ENCODE assay signal across 8 mouse cellular contexts in genomic region chr12:84038691-84039111, GRCm38 (mm10). TPM values are rescaled to one million over a fixed set of nuclear protein-coding genes. Genes with fewer than 3 reads are reported as not detected.
DNase-seq lines count a peak whose midpoint lies in the region; ATAC-seq and TF ChIP-seq lines count a peak whose summit lies in the region.
"Not testable (repeated sequence)": the region's sequence is repeated elsewhere in the genome, so short reads cannot be mapped to it uniquely, and the experiment has no call there.
"Had no signal": no experiment of that assay in that cellular context is flagged by ENCODE, and none has a peak within 500 bp of the region (broad histone marks: within the 10 kb centered on the region; RNA-seq: fewer than 3 reads in every experiment).

TSS of gene Gm49366 (plus strand) at chr12:84038935.

- peak within 1 kb of the TSS; percentile 15; the same call in 1 of the 2 replicates for H3K9ac ChIP-seq in embryonic facial prominence, embryonic 15.5 days
- peak within 1 kb of the TSS; percentile 79 for H3K9ac ChIP-seq in heart, embryonic 13.5 days
- peak within 1 kb of the TSS; percentile 52 for H3K9ac ChIP-seq in limb, embryonic 11.5 days (ENCODE audit: low read length)

- not testable (repeated sequence) for TF ChIP-seq CTCF in brain, embryonic 14.5 days (IDR thresholded peaks at IDR 0.05; ENCODE audit: borderline replicate concordance, extremely low read depth, insufficient read depth, insufficient read length)

- not testable (repeated sequence) for H3K27me3 ChIP-seq in embryonic facial prominence, embryonic 15.5 days; heart, embryonic 13.5 days (replicated peaks); limb, embryonic 11.5 days (ENCODE audit: control insufficient read depth, insufficient read depth, low read length)

- not testable (repeated sequence) for H3K27ac ChIP-seq in embryonic facial prominence, embryonic 15.5 days (replicated peaks); heart, embryonic 13.5 days (replicated peaks); limb, embryonic 11.5 days (replicated peaks; ENCODE audit: low read depth, low read length)

- peak; percentile 47; the same call in 1 of the 2 replicates for ATAC-seq in embryonic facial prominence, embryonic 15.5 days (ENCODE audit: insufficient number of reproducible peaks, low FRiP score, low TSS enrichment, low read depth)
- ATAC-seq in heart, embryonic 13.5 days (ENCODE audit: extremely low read depth, insufficient number of reproducible peaks, low FRiP score, low TSS enrichment); limb, embryonic 11.5 days (ENCODE audit: insufficient number of reproducible peaks, low FRiP score, low TSS enrichment, low read depth): not testable (repeated sequence)

- 2% methylated on average over 39 of the region's 39 CpGs for WGBS in embryonic facial prominence, embryonic 15.5 days
- 3% methylated on average over 39 of the region's 39 CpGs for WGBS in heart, embryonic 13.5 days
- WGBS in limb, embryonic 11.5 days: 2% methylated on average over 39 of the region's 39 CpGs

- DNase-seq in brain, embryonic 14.5 days (ENCODE audit: low read depth): peak; percentile 47
- peak; percentile 71 for DNase-seq in kidney, adult 18-20 months
- DNase-seq in limb, embryonic 11.5 days (ENCODE audit: low spot score): peak; percentile 53
- DNase-seq in lung, postnatal 4 days: peak; percentile 52 to 67
- DNase-seq in right cerebral cortex, adult 18-20 months: peak; percentile 46

- peak within 1 kb of the TSS; percentile 72 for H3K4me2 ChIP-seq in embryonic facial prominence, embryonic 15.5 days (replicated peaks)
- H3K4me2 ChIP-seq in heart, embryonic 13.5 days: peak within 1 kb of the TSS; percentile 78
- peak within 1 kb of the TSS; percentile 65 for H3K4me2 ChIP-seq in limb, embryonic 11.5 days (ENCODE audit: low read depth, severe bottlenecking)

- TF ChIP-seq POLR2A in brain, embryonic 14.5 days (IDR thresholded peaks at IDR 0.05; ENCODE audit: borderline replicate concordance, extremely low read depth, insufficient read depth, insufficient read length, poor library complexity, severe bottlenecking): not testable (repeated sequence)

- H3K4me3 ChIP-seq in embryonic facial prominence, embryonic 15.5 days (replicated peaks): peak within 1 kb of the TSS; percentile 48
- H3K4me3 ChIP-seq in heart, embryonic 13.5 days: peak within 1 kb of the TSS; percentile 57
- peak within 1 kb of the TSS; percentile 40 for H3K4me3 ChIP-seq in limb, embryonic 11.5 days (ENCODE audit: low read depth, low read length)

- not testable (repeated sequence) for H3K36me3 ChIP-seq in embryonic facial prominence, embryonic 15.5 days; heart, embryonic 13.5 days; limb, embryonic 11.5 days (ENCODE audit: control insufficient read depth, insufficient read depth, low read length)

- H3K4me1 ChIP-seq in embryonic facial prominence, embryonic 15.5 days; heart, embryonic 13.5 days; limb, embryonic 11.5 days (ENCODE audit: control insufficient read depth, insufficient read depth, low read length): not testable (repeated sequence)

- not testable (repeated sequence) for H3K9me3 ChIP-seq in embryonic facial prominence, embryonic 15.5 days (replicated peaks); heart, embryonic 13.5 days; limb, embryonic 11.5 days (ENCODE audit: control insufficient read depth, low read length)

RNA-seq across cellular contexts. Expression of gene Gm49366, which starts in this region (rescaled TPM):
- polyA plus RNA-seq in brain, embryonic 14.5 days (2012; rRNA removed): 0.49 TPM in 1 of 2 replicates, not detected in the other
- not detected in 2 replicates for polyA plus RNA-seq in embryonic facial prominence, embryonic 15.5 days (2015; fragmentation: Nextera tagmentation; extraction: Ambion mirVana)
- not detected in 2 replicates for polyA plus RNA-seq in heart, embryonic 13.5 days (2015; fragmentation: Nextera tagmentation; extraction: Ambion mirVana)
- polyA plus RNA-seq in limb, embryonic 11.5 days (2014; fragmentation: Nextera tagmentation; extraction: Ambion mirVana): not detected in 2 replicates
- polyA plus RNA-seq: myocyte had no signal

Comparison
In these comparisons a context has a peak if more than half of its experiments do, and no peak if none do; other contexts are left out.
1. Peak in DNase-seq in brain, embryonic 14.5 days; RNA of the gene not detected or under 1 TPM.
2. Peak in ATAC-seq, H3K4me3 ChIP-seq, H3K9ac ChIP-seq and H3K4me2 ChIP-seq in embryonic facial prominence, embryonic 15.5 days; RNA of the gene not detected or under 1 TPM.
3. Peak in DNase-seq, H3K4me3 ChIP-seq, H3K9ac ChIP-seq and H3K4me2 ChIP-seq in limb, embryonic 11.5 days; RNA of the gene not detected or under 1 TPM.
4. H3K9ac ChIP-seq: peak in every context shown above with its lines; median percentile 79 in heart, embryonic 13.5 days; 52 in limb, embryonic 11.5 days; 15 in embryonic facial prominence, embryonic 15.5 days.